Mouse (Mus musculus) ES-Bruce4 (cell line): ENCODE measurements around the gene Gm12695. TPM values are rescaled to one million over a fixed set of nuclear protein-coding genes. Genes with fewer than 3 reads are reported as not detected.

ENCODE experiments used
- H3K27ac ChIP-seq: 2 replicates; pipeline ENCODE4 v1.5.1; 2012; ENCODE audit warnings: low read length, inconsistent platforms; ENCODE audit not compliant: insufficient read depth
- H3K27me3 ChIP-seq: 2 replicates; pipeline ENCODE4 v1.6.1; 2012; ENCODE audit warnings: mild to moderate bottlenecking, low read length, inconsistent platforms; ENCODE audit not compliant: control insufficient read depth, poor library complexity, insufficient read depth, severe bottlenecking
- H3K36me3 ChIP-seq: 2 replicates; pipeline ENCODE4 v1.6.1; 2012; ENCODE audit warnings: inconsistent platforms, mild to moderate bottlenecking, low read length, moderate library complexity; ENCODE audit not compliant: control insufficient read depth, poor library complexity, insufficient read depth, severe bottlenecking
- H3K4me1 ChIP-seq: one replicate; pipeline ENCODE4 v1.8.1; 2011; ENCODE audit warnings: low read length; ENCODE audit not compliant: control insufficient read depth, insufficient read depth
- H3K4me3 ChIP-seq: 2 replicates; pipeline ENCODE4 v1.5.1; 2011; ENCODE audit warnings: low read depth, mild to moderate bottlenecking, low read length
- H3K9ac ChIP-seq: 2 replicates; pipeline ENCODE4 v1.6.1; 2012; ENCODE audit warnings: low read depth, mild to moderate bottlenecking, inconsistent platforms; ENCODE audit not compliant: poor library complexity, severe bottlenecking
- H3K9me3 ChIP-seq: replicated peaks from 2 replicates; pipeline ENCODE4 v1.6.1; 2012; ENCODE audit warnings: mild to moderate bottlenecking, low read length, inconsistent platforms; ENCODE audit not compliant: control insufficient read depth, poor library complexity, insufficient read depth, severe bottlenecking
- CTCF ChIP-seq: IDR thresholded peaks from one replicate; pipeline ENCODE4 v1.8.1; 2011; ENCODE audit warnings: low read depth, low read length
- EP300 ChIP-seq: IDR thresholded peaks from 2 replicates; pipeline ENCODE4 v1.6.1; 2011; ENCODE audit warnings: low read depth, low read length; ENCODE audit not compliant: insufficient read depth
- POLR2A ChIP-seq: IDR thresholded peaks from one replicate; pipeline ENCODE4 v1.8.1; 2011; ENCODE audit warnings: low read length; ENCODE audit not compliant: insufficient read depth
- polyA plus RNA-seq: library from polyadenylated mRNA; stranded (reverse); fragments of >200 nt; gene quantifications from 2 replicates; pipeline ENCODE4 v1.2.4, GENCODE M21; 2011; ENCODE audit warnings: low read depth; ENCODE audit not compliant: missing spikeins, insufficient read depth, insufficient read length

Gene Gm12695
- polyA plus RNA-seq, 1 experiment = not detected

DNA sequence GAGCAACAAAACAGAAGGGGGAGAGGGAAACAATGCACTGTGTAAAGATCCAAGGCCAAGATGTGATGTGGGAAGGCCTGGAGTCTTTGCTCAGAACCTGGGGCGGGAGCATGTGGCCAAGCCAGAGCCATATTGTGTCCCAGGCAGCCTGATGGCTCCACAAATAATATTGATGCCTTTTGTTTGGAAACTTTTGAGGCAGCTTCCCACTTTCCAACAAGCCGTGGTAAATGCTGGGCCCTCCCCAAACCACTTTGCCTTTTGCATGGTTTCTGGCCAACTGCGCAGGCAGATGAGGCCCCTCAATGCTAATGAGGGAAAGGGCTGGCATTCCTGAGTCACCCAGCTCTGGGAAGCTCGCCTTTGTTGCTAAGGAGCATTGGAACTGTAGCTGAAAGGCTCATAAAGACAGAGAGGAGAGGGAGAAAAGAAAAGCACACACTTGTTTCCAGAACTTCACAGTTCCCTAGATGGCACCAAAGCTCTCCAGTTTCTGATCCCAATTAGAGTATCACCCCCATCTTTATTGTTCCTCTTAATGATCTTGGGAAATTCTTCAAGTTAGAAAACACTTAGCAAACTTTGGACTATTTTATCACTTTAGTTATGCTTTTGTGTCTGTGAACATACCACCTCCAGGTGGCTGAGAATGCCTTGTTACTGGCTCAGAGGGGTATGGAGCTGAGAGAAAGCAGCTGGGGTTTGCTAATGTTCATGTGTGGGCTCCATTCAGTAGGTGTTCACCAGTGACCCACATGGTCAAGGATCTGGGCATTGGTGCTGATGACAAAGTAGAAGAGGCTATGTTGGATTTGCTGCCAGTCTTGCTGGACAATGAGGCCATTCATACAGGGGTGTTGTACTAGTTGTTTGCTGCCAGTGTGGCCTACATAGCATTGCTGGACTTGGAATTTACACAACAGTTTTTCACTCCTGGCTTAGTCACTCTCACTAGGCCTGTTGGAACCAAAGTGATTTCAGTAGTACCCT is 65.7 kb downstream of the Gm12695 start:
- Histone ChIP-seq H3K9me3 (no peaks in the 10 kb centered on the region), H3K4me3 (no peak overlapping the region), H3K9ac (no peak overlapping the region), H3K4me1 (no peaks in the 10 kb centered on the region), H3K27me3 (no peaks in the 10 kb centered on the region), H3K36me3 (no peaks in the 10 kb centered on the region), H3K27ac (no peak overlapping the region)
- no peak for TF ChIP-seq CTCF
- TF ChIP-seq POLR2A = no peak
- TF ChIP-seq EP300 = no peak

DNA sequence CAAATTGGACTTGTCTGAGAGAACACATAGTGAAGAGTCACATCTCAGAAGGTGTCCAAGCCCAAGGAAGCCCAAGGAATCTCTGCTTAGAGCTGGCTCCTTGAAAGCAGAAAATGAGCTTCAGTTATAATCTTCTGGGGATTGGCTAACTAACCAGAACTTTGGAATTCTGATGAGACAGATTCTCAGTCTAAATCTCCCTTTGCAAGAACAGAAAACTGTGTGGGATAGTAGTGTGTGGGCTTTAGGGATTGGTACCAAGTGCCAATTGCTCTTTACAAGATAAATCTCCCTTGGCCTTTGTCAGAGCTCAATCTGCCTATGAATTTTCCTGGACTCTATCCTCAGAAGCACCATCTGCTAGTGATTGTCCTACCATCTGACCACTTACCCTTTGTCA is 66.5 kb downstream of the Gm12695 start:
- H3K4me1 ChIP-seq = no peaks in the 10 kb centered on the region
- H3K27ac ChIP-seq = no peak overlapping the region
- H3K9ac ChIP-seq = no peak overlapping the region
- no peaks in the 10 kb centered on the region for H3K27me3 ChIP-seq
- no peaks in the 10 kb centered on the region for H3K9me3 ChIP-seq
- H3K36me3 ChIP-seq = no peaks in the 10 kb centered on the region
- TF ChIP-seq POLR2A (no peak), CTCF (no peak), EP300 (no peak)
- no peak overlapping the region for H3K4me3 ChIP-seq

DNA sequence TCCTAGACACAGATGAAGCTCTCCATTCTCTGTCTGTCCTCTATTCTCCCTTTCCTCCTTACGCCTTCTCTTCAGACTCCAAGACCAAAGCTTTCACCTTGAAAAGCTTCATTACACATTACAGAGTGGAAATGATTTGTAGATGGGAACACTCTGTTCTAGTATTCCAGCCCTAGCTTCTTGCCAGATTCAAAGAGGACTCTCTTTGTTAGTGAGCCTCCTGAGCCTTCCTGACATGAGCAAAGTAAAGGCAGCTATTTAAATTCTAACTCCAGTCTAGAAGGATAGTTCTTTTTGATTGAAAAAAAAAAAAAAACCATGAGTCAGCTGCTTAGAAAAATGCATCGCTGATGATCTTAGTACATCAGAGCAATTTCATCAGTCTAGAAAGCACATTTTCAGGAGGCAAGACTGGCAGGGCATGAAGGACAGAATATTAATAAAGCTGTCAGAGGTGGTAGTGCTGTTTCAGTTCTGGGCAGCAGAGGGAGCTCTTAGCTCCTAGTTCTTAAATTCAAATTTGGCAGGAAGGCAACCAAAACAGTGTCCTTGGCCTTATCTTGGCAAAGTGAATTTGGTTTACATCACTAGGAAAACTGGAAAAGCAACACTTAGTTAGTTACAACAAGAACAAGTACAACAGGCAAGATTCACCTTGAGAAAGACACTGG is 79.6 kb downstream of the Gm12695 start:
- H3K4me1 ChIP-seq = no peaks in the 10 kb centered on the region
- TF ChIP-seq CTCF = no peak
- TF ChIP-seq EP300 = no peak
- no peak for TF ChIP-seq POLR2A
- H3K27me3 ChIP-seq = no peaks in the 10 kb centered on the region

DNA sequence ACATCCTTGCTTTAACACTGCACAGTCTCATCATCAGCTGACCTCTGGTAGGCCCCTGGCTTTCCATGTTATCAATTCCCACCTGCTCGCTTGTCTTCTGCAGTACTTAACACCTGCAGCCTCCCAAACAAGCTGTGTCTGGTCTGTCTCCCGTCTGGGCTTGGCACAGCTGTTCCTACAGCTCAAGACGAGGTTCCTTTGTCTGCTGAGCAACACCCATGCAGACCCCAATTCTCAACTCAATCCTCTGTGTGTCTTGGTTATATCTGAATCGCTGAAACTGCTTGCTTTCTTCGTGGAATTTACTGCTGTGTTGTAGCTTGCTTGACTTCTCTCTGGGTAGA is 86.8 kb downstream of the Gm12695 start:
- Histone ChIP-seq H3K4me1 (no peaks in the 10 kb centered on the region), H3K36me3 (no peaks in the 10 kb centered on the region), H3K9ac (no peak overlapping the region), H3K4me3 (no peak overlapping the region), H3K27ac (no peak overlapping the region), H3K9me3 (no peaks in the 10 kb centered on the region), H3K27me3 (peaks cover 2% of the 10 kb centered on the region; the same call in 1 of the 2 replicates)
- TF ChIP-seq POLR2A = no peak
- TF ChIP-seq CTCF = no peak
- no peak for TF ChIP-seq EP300

More for the DNA sequence above, 79.6 kb downstream of the Gm12695 start:
- Histone ChIP-seq H3K9ac (no peak overlapping the region), H3K27ac (no peak overlapping the region), H3K9me3 (no peaks in the 10 kb centered on the region), H3K36me3 (no peaks in the 10 kb centered on the region), H3K4me3 (no peak overlapping the region)

DNA sequence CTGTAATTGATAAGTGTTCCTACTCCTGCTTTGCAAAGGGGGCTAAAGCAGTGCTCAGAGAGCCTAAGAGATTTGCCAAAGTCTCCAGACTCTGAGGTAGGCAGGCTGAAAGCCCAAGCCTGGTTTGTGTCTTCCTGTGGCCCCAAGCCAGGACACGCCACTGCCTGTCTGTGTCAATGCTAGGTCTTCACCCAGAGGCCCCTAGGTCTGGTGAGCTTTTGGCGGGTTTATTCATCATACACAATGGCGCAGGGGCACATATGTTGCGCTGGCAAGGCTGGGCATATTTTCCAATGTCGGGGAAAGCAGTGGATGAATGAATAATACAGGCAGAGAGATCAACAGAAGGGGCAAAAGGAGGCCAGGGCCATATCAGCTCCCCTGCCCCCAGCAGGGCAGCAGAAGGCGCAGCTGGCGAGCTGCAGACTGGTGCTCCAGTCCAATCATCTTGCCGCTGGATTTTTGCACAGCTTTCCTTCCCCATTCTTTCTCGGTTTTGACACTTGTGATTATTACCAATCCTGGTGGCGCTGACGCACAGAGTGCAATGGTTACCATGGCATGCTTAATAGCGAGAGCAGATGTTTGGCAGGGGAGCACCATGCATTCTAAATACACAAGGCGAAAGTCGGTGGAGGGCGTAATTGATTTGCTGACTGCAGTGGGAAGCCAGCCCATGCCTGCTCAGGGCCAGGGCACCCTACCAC is 87.3 kb downstream of the Gm12695 start:
- H3K36me3 ChIP-seq = no peaks in the 10 kb centered on the region
- H3K4me1 ChIP-seq = no peaks in the 10 kb centered on the region
- H3K27ac ChIP-seq = no peak overlapping the region
- H3K4me3 ChIP-seq = no peak overlapping the region
- peaks cover 2% of the 10 kb centered on the region; the same call in 1 of the 2 replicates for H3K27me3 ChIP-seq
- no peak for TF ChIP-seq POLR2A
- TF ChIP-seq CTCF = no peak
- TF ChIP-seq EP300 = no peak
- H3K9ac ChIP-seq = no peak overlapping the region
- H3K9me3 ChIP-seq = no peaks in the 10 kb centered on the region
